Mouse (Mus musculus) hindbrain, embryonic 16.5 days (tissue): Measurements from ENCODE around the gene Creld2. TPM values are rescaled to one million over a fixed set of nuclear protein-coding genes. Genes with fewer than 3 reads are reported as not detected.

Experiments
- ATAC-seq: fragments of 200-750 bp; cut with Nextera tagmentation; 2 replicates; pipeline ENCODE4 v1.8.0; 2017; ENCODE audit warnings: moderate TSS enrichment, moderate library complexity
- H3K27ac ChIP-seq: fragments of 300-500 bp; sonication (generic); 2 replicates; pipeline ENCODE4 v1.5.1; 2014; ENCODE audit warnings: low read depth, mild to moderate bottlenecking, control low read depth, low read length, moderate library complexity
- H3K27me3 ChIP-seq: fragments of 300-500 bp; sonication (generic); replicated peaks from 2 replicates; pipeline ENCODE4 v1.6.1; 2014; ENCODE audit warnings: low read length; ENCODE audit not compliant: control insufficient read depth, insufficient read depth
- H3K36me3 ChIP-seq: fragments of 300-500 bp; sonication (generic); 2 replicates; pipeline ENCODE4 v1.6.1; 2014; ENCODE audit warnings: mild to moderate bottlenecking, low read length, moderate library complexity, mixed read lengths; ENCODE audit not compliant: control insufficient read depth, insufficient read depth
- H3K4me1 ChIP-seq: fragments of 300-500 bp; sonication (generic); 2 replicates; pipeline ENCODE4 v1.6.1; 2014; ENCODE audit warnings: low read depth, low read length; ENCODE audit not compliant: control insufficient read depth, insufficient read depth
- H3K4me2 ChIP-seq: fragments of 300-500 bp; sonication (generic); 2 replicates; pipeline ENCODE4 v1.6.1; 2014; ENCODE audit warnings: mild to moderate bottlenecking, low read length, control low read depth, moderate library complexity
- H3K4me3 ChIP-seq: fragments of 300-500 bp; sonication (generic); 2 replicates; pipeline ENCODE4 v1.5.1; 2014; ENCODE audit warnings: mild to moderate bottlenecking, low read length, control low read depth, moderate library complexity
- H3K9ac ChIP-seq: fragments of 300-500 bp; sonication (generic); 2 replicates; pipeline ENCODE4 v1.6.1; 2014; ENCODE audit warnings: low read depth, mild to moderate bottlenecking, control low read depth, low read length, moderate library complexity
- H3K9me3 ChIP-seq: fragments of 300-500 bp; sonication (generic); 2 replicates; pipeline ENCODE4 v1.6.1; 2014; ENCODE audit warnings: mild to moderate bottlenecking, low read length, moderate library complexity; ENCODE audit not compliant: control insufficient read depth
- WGBS: fragments of 180-500 bp; shearing (Covaris S2); extraction: QIAGEN DNeasy Blood & Tissue Kit; methylation state at CpG from one replicate; pipeline ENCODE4 v1.1.7; 2014; 5-methylcytosine and 5-hydroxymethylcytosine counted together
- polyA plus RNA-seq: library from polyadenylated mRNA; unstranded; fragments of >200 nt; fragmentation: Nextera tagmentation; extraction: Ambion mirVana; gene quantifications from 2 replicates; pipeline ENCODE4 v1.2.1, GENCODE M21; 2015

Gene Creld2
- polyA plus RNA-seq, 1 experiment from 2014 or later = 61.9 TPM

DNA sequence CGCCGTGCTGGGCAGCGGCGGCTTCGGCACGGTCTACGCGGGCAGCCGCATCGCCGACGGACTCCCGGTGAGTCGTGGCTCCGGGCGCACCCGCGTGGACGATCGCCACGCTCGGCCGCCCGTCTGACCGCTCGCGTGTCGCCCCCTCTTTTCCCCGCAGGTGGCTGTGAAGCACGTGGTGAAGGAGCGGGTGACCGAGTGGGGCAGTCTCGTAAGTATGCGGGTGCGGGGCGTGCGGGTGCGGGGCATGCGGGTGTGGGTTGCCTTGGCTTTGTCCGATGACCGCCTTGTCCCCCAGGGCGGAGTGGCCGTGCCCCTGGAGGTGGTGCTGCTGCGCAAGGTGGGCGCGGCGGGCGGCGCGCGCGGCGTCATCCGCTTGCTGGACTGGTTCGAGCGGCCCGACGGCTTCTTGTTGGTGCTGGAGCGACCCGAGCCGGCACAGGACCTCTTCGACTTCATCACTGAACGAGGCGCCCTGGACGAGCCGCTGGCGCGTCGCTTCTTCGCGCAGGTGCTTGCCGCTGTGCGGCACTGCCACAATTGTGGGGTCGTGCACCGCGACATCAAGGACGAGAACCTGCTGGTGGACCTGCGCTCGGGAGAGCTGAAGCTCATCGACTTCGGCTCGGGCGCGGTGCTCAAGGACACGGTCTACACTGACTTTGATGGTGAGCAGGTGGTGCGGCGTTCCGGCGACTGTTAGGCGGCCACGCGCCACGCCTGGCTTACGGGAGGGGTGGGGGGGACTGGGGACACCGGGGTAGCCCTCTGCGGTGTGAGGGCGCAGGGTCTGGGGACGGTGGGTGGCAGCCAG lies 43.6 kb downstream of the Creld2 start:
- WGBS = under 1% methylated on average over 90 of the region's 98 CpGs
- peak overlapping the region; percentile 90 for H3K4me2 ChIP-seq
- peak; percentile 0; the same call in 1 of the 2 replicates for ATAC-seq

DNA sequence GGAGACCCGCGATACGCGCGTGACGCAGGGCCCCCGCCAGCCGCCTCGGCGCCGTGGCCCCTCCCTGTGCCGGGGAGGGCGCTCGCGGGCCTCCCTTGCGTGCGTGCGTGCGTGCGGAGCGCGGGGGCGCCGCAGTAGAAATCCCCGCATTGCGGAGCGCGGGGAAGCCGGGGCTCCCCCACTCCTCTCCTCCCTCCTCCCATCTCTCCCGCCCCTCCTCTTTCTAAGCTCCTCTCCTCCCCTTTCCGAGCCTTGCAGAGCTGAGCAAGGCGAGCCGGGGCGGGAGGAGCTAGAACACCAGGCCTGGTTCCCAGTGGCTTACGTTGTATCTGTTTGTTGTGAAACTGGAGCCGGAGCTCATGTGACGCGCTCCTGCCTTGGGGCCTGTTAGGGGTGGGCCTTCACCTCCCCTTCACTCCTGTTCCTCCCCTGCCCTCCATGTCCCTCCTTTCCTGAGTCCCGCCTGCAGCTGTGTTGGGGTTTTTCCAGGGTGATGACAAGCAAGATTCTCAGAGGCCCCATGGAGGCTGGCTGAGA lies 44.3 kb downstream of the Creld2 start:
- Histone ChIP-seq H3K9ac (peak overlapping the region; percentile 96), H3K27me3 (no peaks in the 10 kb centered on the region), H3K4me3 (peak overlapping the region; percentile 97), H3K9me3 (no peaks in the 10 kb centered on the region), H3K4me2 (peak overlapping the region; percentile 90), H3K4me1 (peaks cover 21% of the 10 kb centered on the region), H3K27ac (peak overlapping the region; percentile 97), H3K36me3 (peaks cover 16% of the 10 kb centered on the region)
- WGBS = 1% methylated on average over 20 of the region's 39 CpGs
- peak; percentile 72 for ATAC-seq

More for the DNA sequence above, 43.6 kb downstream of the Creld2 start:
- peaks cover 16% of the 10 kb centered on the region for H3K36me3 ChIP-seq
- H3K27ac ChIP-seq = peak overlapping the region; percentile 97
- H3K4me1 ChIP-seq = peaks cover 21% of the 10 kb centered on the region
- peak overlapping the region; percentile 97 for H3K4me3 ChIP-seq
- peak overlapping the region; percentile 96 for H3K9ac ChIP-seq
- no peaks in the 10 kb centered on the region for H3K9me3 ChIP-seq
- H3K27me3 ChIP-seq = no peaks in the 10 kb centered on the region

DNA sequence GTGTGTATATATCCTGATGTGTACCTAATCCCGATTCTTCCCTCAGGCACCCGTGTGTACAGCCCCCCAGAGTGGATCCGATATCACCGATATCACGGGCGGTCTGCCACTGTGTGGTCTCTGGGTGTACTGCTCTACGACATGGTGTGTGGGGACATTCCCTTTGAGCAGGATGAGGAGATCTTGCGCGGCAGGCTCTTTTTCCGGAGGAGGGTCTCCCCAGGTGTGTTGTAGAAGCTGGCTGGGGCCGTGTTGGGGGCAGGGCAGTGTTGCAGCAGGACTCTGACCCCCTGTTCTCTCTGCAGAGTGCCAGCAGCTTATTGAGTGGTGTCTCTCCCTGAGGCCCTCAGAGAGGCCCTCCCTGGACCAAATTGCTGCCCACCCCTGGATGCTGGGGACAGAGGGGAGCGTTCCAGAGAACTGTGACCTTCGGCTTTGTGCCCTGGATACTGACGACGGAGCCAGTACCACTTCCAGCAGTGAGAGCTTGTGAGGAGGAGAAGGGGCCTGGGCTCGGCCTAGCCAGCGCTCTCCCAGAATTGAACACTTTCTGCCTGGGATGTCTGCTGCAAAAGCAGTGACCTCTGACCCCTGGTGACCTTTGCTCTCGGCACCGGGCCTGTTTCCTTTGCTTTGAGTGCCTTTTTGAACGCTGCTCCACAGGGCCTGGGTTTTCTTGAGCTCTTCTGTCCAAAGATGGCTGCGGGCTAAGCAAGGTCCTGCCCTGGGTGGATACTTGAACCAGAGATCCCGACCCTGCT lies 45.0 kb downstream of the Creld2 start:
- peak overlapping the region; percentile 97 for H3K4me3 ChIP-seq
- H3K4me1 ChIP-seq = peaks cover 21% of the 10 kb centered on the region
- peaks cover 16% of the 10 kb centered on the region for H3K36me3 ChIP-seq
- peak overlapping the region; percentile 97 for H3K27ac ChIP-seq
- H3K4me2 ChIP-seq = peak overlapping the region; percentile 90
- 36% methylated on average over 22 of the region's 22 CpGs for WGBS
- peak; percentile 18 for ATAC-seq
- H3K9me3 ChIP-seq = no peaks in the 10 kb centered on the region
- peak overlapping the region; percentile 96 for H3K9ac ChIP-seq
- H3K27me3 ChIP-seq = no peaks in the 10 kb centered on the region

DNA sequence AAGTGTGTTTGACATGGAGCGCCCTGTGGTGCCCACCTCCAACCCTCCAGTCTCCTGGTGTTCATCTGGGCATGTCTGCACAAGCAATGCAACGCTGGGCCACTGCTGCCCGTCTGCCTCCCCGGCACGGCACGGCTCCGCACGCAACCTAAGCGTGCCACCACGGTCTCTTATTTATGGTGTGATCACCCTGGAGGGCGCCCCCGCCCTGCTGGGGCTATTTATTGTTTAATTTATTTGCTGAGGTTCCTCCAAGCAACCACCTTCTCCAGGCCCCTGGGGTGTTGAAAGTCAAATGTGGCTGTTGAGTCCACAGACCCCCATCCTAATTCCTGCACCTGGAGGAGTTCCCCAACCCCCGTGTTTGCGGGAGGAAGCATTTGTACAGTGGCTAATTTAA lies 45.6 kb downstream of the Creld2 start:
- Histone ChIP-seq H3K27me3 (no peaks in the 10 kb centered on the region), H3K9ac (no peak overlapping the region), H3K4me3 (no peak overlapping the region; the same call in 1 of the 2 replicates), H3K36me3 (peaks cover 16% of the 10 kb centered on the region), H3K4me1 (peaks cover 21% of the 10 kb centered on the region), H3K4me2 (peak overlapping the region; percentile 90), H3K9me3 (no peaks in the 10 kb centered on the region), H3K27ac (no peak overlapping the region)
- 93% methylated on average over 14 of the region's 14 CpGs for WGBS
- ATAC-seq = no peak

DNA sequence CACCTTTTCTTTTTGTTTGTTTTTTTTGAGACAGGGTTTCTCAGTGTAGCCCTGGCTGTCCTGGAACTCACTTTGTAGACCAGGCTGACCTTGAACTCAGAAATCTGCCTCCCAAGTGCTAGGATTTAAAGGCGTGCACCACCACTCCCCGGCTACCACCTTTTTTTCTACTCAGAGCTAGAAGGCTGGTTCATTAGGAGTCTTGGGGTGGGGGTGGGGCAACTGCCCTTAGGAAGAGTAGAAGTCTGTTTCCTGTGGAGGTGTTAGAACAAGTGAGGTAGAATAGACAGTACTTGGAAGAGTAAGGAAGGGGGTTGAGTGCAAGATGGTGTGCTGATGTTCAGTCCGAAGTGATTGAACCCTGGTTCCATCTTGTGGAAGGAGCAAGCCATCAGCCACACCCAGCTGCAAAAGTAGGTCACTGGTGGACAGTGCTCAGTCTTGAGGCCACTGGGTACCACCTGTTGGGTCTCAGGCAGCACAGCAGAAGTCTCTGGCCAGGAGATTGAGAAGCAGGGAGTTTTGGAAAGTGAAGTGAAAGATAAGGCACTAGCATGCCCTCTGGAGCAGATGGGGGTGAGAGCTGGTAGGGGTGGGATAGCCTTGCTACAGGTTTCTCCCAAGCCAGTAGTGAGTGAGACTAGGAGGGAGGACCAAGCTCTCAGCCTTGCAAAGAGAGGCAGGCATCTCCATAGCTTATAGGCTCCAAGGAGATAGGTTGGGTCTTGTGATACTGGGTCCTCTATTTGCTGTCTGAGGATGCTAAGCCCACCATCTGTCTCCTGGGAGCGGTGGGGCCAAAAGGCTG lies 46.6 kb downstream of the Creld2 start:
- H3K4me2 ChIP-seq = no peak overlapping the region
- no peak for ATAC-seq
- 89% methylated on average over 4 of the region's 4 CpGs for WGBS
- no peaks in the 10 kb centered on the region for H3K27me3 ChIP-seq
- peaks cover 21% of the 10 kb centered on the region for H3K4me1 ChIP-seq
- H3K9me3 ChIP-seq = no peaks in the 10 kb centered on the region
- H3K36me3 ChIP-seq = peaks cover 16% of the 10 kb centered on the region
- no peak overlapping the region for H3K9ac ChIP-seq
- no peak overlapping the region for H3K27ac ChIP-seq
- H3K4me3 ChIP-seq = no peak overlapping the region

DNA sequence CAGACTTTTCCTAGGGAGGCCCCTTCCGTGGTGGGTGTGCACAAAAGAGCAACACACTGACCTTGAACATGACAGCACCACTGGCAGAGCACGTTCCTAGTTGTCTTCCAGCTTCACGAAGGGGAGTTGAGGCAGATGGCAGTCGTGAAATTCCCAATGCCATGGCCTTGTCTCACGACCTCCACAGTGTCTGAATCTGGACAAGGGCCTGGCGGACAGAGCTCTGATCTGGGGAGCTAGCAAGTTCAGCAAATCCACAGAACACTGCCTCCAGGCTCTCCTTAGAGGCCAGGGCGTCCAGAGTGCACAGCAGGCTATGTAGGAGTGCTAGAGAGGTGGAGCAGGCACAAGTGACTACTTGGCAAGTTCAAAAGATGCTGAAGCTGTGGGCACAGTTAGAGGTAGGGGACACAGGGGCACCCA lies 47.5 kb downstream of the Creld2 start:
- Histone ChIP-seq H3K27ac (peak overlapping the region; percentile 54; the same call in 1 of the 2 replicates), H3K4me1 (peaks cover 16% of the 10 kb centered on the region), H3K9me3 (no peaks in the 10 kb centered on the region), H3K27me3 (no peaks in the 10 kb centered on the region), H3K4me3 (no peak overlapping the region), H3K36me3 (peaks cover 16% of the 10 kb centered on the region), H3K9ac (no peak overlapping the region), H3K4me2 (no peak overlapping the region)
- no peak for ATAC-seq
- WGBS = 61% methylated on average over 7 of the region's 7 CpGs

DNA sequence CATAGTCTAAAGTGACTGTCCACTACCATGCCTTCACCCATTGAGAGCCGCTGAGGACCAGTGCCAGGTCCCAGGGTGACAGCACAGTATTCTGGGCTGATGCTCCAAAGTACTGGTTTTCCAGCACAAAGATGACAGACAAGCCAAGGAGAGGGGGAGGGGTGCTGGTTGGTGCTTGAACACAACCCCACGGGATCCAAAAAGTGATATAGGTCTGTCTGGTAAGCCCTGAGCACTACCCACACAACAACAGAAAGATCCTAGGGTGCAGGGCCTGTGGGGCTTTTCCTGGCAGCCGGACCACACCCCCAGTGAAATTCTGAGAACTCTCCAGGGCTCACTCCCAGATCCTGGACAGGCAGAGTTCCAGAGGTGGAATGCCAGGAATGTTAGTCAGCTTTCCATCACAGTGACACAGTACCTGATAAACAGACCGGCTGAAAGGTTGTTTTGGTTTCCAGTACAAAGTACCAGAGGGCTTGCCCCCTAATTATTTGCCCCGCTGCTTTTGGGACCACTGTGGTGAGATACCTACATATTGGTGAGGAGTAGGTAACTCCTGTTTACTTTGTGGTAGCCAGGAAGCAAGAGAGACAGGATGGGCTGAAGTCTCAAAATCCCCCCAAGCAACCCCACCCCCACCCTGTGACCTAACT lies 48.0 kb downstream of the Creld2 start:
- H3K27me3 ChIP-seq = no peaks in the 10 kb centered on the region
- no peak overlapping the region for H3K4me3 ChIP-seq
- peak overlapping the region; percentile 54; the same call in 1 of the 2 replicates for H3K27ac ChIP-seq
- H3K4me1 ChIP-seq = peaks cover 16% of the 10 kb centered on the region
- no peak overlapping the region for H3K4me2 ChIP-seq
- 40% methylated on average over 5 of the region's 5 CpGs for WGBS
- ATAC-seq = no peak
- H3K36me3 ChIP-seq = peaks cover 16% of the 10 kb centered on the region
- no peaks in the 10 kb centered on the region for H3K9me3 ChIP-seq
- no peak overlapping the region; the same call in 1 of the 2 replicates for H3K9ac ChIP-seq

DNA sequence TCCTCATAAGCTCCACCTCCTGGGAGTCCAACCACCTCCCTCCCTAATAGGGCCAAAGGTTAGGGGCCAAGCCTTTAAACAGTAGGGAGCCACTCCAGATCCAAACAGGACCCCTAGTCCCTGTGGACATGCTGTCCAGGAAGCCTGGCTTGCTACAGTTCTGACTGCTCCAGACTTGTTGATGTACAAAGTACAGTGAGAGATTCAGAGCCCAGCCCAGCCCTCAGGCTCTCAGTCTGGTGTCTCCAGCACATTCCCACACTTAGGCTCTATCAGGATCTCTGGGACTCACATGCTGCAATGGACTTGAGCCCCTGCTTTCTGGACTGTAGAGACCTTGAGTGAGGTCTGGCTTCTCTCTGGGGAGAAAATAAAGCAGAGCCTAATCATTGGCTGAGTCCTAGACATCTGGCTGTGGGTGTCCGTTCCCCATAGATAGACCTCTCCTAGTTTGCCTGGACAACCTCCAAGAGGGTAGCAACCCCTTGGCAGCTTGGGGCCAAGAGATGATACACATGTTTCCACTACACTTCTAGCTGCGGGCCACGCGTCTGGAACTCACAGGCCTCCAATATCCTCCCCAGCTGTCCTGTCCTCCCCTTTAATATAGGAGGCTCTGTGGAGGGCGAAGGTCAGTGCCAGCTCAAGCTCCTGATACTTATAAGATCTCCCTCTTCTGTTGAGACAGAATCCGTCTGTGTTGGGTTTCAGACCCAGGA lies 48.7 kb downstream of the Creld2 start:
- Histone ChIP-seq H3K4me1 (peaks cover 16% of the 10 kb centered on the region), H3K36me3 (peaks cover 16% of the 10 kb centered on the region), H3K9ac (no peak overlapping the region), H3K27me3 (no peaks in the 10 kb centered on the region), H3K4me3 (no peak overlapping the region), H3K27ac (no peak overlapping the region), H3K4me2 (no peak overlapping the region), H3K9me3 (no peaks in the 10 kb centered on the region)
- no peak for ATAC-seq
- 93% methylated on average over 6 of the region's 6 CpGs for WGBS
